Mouse (Mus musculus): ENCODE results near the gene Lrrc46.

Lrrc46 gene

DNA sequence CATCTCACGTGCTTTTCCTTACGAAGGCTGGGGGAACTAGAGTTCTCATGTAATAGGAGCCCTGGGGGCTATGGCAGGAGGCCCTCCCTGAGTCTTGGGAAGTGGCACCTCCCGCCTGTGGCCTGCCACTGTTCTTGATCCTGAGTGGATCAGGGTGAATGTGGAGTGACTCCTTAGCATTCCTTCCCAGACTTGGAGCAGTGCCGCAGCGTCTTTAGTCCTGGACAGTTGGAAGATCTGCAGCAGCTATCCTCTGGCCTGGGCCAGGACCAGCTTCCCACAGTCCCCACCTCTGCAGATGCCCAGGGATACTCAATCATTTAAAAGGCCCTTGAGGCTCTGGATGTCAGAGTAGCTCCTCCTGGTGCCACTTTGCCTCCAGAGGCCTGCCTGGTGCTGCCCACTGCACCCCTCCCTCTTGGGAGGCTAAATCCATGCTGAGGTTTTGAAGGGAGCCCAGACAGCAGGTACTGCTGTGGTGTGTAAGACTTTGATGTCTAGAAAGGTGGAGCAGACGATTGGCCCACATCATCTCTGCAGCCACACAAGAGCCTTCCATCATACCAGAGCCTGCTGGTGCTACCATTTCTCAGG lies 8.4 kb upstream of the Lrrc46 start:
- DNase-seq (ENCODE audit: low spot score in 2 of 2): no peak

DNA sequence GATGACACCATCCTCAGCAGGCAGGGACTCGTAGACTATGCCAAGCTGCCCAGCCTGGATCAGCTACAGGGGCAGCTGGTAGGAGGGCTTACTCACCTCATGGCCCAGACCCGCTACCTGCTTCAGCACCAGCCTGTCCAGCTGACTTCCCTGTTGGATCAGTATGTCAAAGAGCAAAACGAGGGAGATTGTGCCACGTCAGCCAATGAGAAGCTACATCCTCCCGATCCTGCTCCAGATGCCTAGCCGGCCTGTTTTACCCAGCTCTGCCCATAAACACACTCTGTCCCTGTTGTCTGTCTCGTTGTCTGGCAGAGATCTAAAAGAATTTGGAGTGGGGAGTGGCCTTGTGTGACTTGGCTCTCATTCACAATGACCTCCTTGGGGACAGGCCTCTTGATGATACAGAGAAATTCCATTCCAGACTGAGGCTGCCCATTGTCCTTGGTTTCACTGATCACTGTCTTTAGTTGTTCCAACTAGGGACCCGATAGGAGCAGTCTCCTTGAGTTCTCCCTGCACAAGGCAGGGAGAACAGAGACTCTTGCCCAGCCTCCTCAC lies 7.0 kb upstream of the Lrrc46 start:
- no peak for DNase-seq (ENCODE audit: low spot score in 2 of 2)

DNA sequence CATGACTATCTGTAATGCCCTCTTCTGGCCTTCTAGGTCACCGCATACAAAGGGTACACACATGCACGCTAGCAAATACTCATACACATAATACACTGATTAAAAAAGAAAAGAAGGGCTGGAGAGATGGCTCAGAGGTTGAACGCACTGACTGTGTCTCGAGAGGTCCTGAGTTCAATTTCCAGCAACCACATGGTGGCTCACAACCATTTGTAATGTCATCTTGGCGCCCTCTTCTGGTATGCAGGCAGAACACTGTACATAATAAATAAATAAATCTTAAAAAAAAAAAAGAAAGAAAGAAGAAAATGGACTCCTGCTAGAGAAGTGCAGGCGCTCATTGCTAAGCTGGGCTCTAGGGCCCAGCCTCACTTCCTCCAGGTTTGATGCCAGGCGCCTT lies 4.7 kb upstream of the Lrrc46 start:
- no peak for DNase-seq (ENCODE audit: low spot score in 2 of 2)

DNA sequence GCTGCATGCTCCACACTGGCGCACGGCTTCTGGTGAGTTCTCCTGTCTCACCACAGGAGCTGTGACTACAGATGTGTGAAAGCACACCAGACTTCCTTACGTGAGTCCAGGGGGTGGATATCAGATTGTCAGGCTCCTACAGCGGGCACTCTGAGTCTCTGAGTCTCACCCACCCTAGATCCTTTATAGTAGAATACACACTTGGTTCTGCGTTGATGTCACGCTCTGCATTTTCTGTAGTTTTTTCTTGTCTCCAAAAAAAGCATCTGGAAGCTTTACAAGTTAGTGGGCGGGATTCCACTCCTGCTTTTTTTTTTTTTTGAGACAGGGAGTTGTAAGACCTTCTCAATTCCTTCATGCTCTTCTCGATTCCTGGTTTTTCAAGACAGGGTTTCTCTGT lies 3.7 kb upstream of the Lrrc46 start:
- no peak for DNase-seq (ENCODE audit: low spot score in 2 of 2)

DNA sequence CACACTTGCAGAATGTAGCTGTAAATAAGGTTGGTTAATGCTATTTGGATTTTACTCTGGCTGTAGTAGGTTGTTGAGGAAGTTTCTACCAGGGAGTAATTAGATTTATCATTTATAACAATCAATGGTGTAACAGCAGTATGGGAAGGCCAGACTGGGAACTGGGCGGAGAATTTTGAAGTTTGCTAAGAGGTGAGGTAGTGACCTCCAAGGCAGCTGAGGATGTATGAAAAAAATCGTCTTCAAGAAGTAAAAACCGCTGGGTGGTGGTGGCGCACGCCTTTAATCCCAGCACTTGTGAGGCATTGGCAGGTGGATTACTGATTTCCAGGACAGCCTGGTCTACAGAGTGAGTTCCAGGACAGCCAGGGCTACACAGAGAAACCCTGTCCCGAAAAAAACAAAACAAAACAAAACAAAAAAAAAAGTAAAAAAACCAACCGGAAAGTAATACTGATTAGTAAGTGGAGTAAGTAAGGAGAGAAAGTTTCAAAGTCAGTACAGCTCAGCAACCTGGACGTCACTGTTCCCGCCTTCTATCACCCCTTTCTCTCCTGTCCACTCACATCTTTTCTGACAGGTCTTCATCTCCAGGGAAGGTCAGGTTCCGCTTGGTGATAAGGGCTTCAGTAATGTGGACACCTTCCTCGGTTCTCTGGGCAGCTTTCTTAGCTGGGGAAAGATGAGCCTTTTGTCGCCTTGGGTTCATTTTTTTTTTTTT lies 746 bp downstream of the Lrrc46 start:
- no peak for DNase-seq (ENCODE audit: low spot score in 2 of 2)

DNA sequence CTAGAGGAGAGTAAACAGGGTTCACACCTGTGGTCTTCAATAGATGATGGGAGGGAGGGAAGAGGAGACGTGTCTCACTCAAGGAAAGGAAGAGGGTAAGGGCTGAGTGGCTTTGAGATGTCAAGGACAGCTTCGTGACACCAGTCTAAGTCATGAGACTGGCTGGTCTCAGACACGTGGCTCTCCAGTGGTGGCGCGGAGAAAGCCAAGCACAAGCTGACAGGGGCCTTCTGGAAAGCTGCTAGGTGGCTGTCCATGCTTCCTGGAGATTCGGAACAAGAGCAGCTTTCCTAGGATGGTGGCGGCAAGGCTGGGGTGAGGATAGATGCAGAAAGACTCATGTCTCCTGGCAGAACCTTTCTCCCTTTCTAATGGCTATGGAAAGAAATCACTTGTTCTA lies 2.3 kb downstream of the Lrrc46 start:
- DNase-seq (ENCODE audit: low spot score in 2 of 2): no peak

DNA sequence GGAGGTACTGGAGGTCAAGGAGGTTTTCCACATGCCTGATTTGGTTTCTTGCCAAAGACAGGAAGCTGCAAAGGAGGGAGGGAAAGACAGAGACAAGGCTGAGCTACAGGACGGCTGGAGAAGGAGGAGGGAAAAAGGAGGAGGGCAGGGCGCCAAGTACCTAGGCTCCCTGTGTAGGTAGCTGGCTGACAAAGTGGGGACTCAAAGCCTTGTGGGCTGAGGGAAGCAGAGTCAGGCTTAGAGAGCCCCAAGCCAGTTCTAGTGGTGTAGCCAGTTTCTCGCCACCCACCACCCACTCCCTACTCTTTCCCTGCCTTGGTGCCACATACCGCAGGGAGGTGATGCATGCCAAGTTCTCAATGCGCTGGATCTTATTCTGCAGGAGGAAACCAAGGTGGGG lies 5.1 kb downstream of the Lrrc46 start:
- DNase-seq (ENCODE audit: low spot score in 2 of 2): no peak

DNA sequence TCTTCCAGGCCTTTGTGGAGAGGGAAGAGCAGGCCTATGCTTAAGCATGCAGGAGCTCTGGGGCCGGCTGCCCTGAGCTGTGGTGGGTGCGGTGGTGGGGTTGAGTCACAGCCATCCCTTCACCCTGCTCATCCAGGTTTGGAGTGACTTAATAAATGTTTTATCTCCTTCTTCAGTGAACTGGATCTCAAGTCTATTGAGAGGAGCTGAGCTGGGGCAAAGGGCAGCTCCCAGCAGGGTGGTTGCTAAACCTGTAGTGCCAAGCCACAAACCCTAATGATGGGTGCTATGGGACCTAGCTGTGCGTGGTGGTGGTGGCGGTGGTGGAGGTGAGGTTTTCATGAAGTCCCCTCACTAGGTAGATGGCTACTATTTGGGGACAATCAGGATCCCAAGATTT lies 7.4 kb downstream of the Lrrc46 start:
- no peak for DNase-seq (ENCODE audit: low spot score in 2 of 2)

DNA sequence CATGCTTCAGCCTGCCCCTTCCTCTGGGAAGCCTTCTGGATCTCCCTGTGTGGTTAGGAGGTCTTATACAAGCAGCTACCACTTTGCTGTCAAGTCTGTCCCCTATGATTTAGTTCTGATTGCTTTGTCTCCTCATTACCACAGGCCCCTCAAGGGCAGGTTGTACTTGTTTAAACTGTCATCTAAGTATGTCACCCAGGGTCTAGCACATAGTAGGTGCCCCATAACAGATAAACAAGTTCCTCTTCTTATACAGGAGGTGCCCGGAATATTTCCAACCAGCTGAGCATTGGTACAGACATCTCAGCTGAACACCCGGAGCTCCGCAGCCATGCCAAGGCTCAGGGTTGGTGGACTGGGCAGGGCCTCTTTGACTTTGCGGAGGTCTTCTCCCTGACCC lies 8.7 kb downstream of the Lrrc46 start:
- DNase-seq (ENCODE audit: low spot score in 2 of 2): no peak

DNA sequence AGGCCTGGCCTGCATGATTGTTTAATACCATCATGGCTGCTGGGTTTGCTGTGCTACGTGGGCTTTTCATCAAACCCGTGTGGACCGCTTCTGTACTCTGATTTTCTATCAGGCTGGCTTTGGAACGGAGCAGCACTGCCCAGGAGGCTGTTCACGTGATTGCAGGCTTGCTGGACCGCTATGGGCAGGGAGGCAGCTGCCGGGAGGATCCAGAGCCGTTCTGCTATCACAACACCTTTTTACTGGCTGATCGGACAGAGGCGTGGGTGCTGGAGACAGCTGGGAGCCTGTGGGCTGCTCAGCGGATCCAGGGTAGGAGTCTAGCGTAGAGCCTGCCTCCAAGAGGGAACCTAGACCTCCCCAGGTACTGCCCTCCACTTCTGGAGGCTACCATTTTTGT lies 9.2 kb downstream of the Lrrc46 start:
- no peak for DNase-seq (ENCODE audit: low spot score in 2 of 2)

DNA sequence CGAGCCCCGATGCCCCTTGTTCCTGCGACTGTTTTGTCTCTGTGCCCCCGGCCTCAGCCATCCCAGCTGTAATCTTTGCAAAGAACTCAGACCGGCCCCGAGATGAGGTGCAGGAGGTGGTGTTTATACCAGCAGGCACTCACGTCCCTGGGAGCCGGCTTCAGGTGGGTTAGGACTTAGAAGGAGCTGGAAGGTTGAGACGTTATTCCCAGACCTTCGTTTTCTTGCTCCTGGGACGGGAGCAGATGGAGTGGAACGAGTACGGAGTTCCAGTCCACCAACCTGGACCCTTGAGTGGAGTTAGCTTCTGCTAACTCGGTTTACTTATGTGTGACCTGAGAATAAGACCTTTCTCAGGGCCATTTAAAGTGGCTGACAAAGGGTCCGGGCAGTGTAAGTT lies 10.8 kb downstream of the Lrrc46 start:
- no peak for DNase-seq (ENCODE audit: low spot score in 2 of 2)

DNA sequence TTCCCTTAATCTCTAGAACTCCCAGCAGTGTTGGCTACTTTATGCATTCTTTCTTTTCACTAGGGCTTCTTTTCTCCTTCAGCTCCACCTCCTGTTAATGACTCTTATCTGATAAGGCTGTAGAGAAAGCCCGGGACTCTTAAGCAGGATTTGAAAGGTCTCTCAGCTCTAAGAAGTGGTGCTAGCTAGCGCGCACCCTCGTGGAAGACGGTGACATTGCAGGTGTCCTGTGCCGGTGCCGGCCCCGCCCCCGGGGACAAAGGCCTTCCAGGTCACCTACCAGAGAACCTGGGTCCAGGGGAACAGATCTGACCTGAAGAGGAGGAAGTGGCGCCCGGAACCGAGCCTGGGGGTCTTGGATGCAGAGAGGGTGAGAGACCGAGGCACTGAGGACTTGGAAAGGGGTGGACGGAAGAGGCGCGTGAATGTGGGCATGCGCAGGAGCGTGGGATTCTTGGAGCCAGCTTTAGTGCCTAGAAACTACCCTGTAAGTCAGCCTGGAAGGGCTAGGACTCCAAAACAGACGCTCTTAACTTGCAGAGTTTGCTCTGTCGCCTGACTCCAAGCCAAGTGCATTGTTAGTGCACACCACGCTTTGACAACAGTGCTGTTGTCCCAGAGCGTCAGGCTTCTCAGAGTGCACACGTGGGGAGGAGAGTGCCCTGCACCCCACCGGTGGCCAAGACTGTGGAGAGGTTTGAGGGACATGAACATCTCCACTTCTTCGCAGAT lies 11.4 kb downstream of the Lrrc46 start, which contains the start of gene Scrn2:
TSS of gene Scrn2 (plus strand) at position 253 of the 732 bp plus-strand sequence.
- peak in 1 of 2 experiments; percentile 65 for DNase-seq (ENCODE audit: low spot score in 2 of 2)

DNA sequence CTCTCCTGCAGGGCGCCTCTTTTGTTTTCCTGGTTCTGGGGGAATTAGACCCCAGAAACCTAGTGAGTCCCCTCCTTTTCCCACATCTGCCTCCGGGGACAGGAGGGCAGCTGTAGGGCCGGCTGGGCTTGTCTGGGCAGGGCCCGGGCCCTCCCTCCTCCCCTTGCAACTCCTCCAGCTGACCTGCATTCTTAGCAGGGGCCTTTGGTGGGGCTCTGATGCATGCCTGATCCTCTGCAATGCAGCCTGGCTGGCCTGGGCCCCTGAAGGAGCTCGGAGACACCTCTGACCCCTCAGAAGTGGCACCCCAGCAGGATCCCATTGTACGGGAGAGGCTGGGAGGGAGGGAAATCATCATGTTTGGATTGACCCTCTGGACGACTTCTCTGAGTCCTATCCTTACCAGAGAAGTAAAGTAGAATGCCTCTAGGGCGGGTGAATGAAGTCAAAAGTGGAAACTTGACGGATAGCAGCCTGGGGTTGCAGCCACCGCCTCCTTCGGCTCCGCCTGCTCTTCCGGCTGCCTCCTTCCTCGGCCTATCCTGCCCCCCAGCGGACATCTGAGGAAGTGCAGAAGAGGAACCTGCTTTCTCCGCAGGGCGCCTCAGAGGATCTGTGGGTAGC lies 15.4 kb downstream of the Lrrc46 start:
- DNase-seq (ENCODE audit: low spot score in 2 of 2): peak in 1 of 2 experiments; percentile 83

DNA sequence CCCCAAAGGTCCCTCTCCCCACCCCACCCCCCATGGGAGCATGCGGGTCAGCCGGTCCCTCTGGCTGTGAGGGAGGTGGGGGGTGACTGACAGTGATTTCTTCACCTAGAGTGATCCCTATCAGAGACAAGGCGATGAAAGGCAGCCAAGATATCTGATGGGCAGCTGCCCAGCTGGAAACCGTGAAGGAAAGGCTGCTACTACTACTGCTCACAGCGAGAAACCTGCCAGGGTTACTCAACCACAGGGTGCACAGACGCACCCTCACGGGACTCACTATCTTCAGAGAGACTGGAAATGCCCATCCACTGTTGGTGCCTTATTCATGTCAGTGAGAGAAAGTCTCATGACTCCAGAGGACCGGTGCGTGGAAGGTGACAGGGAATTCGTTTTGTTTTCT lies 16.2 kb downstream of the Lrrc46 start:
- no peak for DNase-seq (ENCODE audit: low spot score in 2 of 2)

DNA sequence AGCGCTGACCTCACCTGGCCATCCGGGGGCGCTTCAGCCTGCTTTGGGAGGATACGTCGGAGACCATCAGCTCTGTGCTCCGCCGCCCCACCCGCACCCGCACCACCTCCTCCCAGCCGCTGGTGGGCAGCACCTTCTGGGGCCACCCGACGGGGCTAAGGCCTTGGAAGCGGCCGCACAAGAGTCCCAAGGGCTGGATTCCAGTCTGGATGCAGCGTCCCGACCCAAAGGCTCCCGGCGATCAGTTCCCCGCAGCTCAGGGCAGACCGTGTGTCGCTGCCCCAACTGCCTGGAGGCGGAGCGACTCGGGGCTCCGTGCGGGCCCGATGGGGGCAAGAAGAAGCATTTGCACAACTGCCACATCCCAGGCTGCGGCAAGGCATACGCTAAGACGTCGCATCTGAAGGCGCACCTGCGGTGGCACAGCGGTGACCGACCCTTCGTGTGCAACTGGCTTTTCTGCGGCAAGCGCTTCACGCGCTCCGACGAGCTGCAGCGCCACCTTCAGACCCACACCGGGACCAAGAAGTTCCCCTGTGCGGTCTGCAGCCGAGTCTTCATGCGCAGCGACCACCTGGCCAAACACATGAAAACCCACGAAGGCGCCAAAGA lies 19.2 kb downstream of the Lrrc46 start:
- peak in 1 of 2 experiments; percentile 40 for DNase-seq (ENCODE audit: low spot score in 2 of 2)

DNA sequence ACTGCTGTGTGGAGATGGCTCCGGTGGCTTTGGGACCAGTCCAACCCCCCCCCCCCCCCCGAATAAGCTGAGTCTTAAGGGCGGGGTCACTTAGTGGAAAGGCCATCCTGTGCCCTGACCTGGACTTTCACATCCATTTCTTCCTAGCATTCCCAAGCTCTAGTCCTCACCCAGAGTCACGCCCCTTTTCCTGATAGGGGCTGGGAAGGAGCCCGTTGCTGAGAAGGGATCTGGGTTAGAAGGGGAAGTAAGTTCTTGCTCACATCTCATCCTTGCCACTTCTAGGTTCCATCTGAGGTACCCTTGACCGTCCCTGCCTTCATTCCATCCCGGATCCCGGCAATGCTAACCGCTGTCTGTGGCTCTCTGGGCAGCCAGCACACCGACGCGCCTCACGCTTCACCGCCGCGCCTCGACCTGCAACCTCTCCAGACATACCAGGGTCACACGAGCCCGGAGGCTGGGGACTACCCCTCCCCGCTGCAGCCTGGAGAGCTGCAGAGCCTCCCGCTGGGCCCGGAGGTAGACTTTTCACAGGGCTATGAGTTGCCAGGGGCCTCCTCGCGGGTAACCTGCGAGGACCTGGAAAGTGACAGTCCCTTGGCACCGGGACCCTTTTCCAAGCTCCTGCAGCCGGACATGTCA lies 20.0 kb downstream of the Lrrc46 start:
- DNase-seq (ENCODE audit: low spot score in 2 of 2): no peak

DNA sequence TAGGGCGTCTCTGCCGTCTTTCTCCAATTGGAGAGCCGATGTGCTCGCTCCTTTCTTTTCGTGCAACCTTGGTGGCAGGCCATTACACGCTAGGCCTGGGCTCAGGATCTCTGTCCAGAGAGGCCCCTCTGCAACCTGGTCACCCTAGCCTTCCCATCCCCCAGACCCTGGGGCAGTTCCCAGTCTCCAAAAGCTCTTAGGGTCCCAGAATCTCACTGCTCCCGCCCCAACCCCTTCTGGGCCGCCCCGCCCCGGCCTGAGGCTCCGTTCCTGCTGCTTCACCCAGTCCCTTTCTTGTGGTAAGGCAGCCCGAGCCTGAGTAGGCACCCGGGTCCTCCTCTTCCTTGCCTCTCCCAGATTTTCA lies 21.9 kb downstream of the Lrrc46 start:
- no peak for DNase-seq (ENCODE audit: low spot score in 2 of 2)

DNA sequence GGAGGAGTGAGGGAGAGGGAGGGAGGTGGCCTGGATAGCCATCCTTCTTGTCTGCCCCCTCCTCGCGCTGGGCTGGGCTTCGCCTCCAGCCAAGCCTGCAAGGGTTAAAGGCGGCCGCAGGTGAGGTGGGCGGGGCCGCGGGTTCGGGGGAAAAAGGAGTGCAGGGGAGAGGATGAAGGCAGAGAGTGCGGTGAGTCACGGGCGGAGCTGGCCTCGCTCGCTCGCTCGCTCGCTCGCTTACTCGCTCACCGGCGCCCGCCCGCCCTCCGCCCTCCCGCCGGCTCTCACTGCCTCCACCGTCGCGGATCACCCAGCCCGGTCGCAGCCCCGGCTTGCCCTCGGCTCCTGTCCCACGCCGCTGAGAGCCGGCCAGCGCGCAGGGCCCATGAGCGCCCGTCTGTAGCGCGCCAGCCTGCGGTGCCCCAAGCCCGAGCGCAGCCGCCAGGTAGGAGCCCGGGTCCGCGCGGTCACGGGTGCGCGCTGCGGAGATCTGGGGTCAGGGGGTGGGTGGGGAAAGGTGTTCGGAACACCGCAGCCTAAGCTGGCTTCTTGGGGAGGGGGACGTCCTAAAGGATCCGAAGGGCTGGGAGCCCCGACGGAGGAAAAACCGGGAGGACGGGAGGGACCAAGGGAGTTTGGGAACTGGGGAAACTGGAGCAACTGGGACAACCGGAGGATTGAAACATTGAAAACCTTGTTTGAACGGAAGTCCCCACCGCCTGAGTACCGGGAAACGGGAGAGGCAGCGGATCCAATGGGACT lies 22.4 kb downstream of the Lrrc46 start:
- no peak for DNase-seq (ENCODE audit: low spot score in 2 of 2)

DNA sequence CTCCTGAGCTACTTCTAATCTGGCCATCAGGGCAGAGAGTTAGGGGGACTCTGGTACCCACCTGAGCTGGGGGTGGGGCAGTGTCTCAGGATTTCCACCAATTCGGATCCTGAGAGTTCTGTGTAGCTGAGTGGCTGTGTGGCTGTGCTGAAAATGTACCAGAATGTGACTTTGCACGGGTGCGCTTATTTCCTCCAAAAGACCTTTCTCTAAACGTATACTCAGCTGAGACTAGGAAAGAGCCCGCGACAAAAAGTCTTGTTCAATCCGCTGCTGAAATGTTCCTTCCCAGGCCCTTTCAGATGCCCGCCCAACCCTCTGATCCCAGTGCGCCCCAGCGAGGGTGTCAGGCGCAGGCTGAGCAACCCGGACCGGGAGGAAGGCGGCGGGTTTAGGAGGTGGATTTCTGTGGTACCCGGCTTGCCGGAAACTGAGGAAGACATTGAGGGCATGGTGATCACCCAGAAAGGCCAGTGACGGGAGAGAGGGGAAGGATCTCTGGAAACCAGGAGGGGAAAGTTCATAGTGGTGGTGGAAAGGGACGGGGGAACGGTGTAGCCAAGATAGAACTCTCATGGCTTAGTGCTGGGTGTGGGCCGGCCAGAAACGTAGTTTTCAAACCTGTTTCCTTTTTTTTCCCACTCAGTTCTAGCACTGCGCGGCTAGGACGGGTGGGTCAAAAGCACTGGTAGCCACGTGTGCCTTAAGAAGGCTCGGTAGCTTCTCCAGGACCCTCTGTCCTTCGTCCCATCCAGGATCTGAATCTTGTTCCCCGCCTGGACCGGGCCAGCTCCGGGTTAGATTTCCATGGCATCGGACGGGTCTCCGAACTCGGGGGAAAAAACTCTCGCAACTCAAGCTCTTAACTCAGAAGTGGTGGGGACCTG lies 23.3 kb downstream of the Lrrc46 start:
- no peak for DNase-seq (ENCODE audit: low spot score in 2 of 2)

Measured in frontal cortex, postnatal 14 days (tissue).